20 mouse cellular contexts compared by ENCODE assay signal in genomic region chr16:6897734-6898133, GRCm38 (mm10).
A peak's percentile ranks its signal among the peaks of the same experiment; 100 is the strongest.
DNase-seq lines count a peak whose midpoint lies in the region; ATAC-seq and TF ChIP-seq lines count a peak whose summit lies in the region.
"Had no signal": no experiment of that assay in that cellular context is flagged by ENCODE, and none has a peak within 500 bp of the region (broad histone marks: within the 10 kb centered on the region; RNA-seq: fewer than 3 reads in every experiment).

No protein-coding gene starts in this region.

- no peaks in the 10 kb centered on the region for H3K4me1 ChIP-seq in kidney, embryonic 16.5 days (ENCODE audit: insufficient read depth, low read length)
- peaks cover 10% of the 10 kb centered on the region for H3K4me1 ChIP-seq in midbrain, embryonic 16.5 days (ENCODE audit: control insufficient read depth, insufficient read depth, low read length)
- H3K4me1 ChIP-seq: heart, embryonic 15.5 days; liver, embryonic 15.5 days; midbrain, embryonic 12.5 days; neural tube, embryonic 12.5 days had no signal

- H3K27ac ChIP-seq in kidney, embryonic 16.5 days (ENCODE audit: low read length) = peak overlapping the region; percentile 36; the same call in 1 of the 2 replicates
- peak overlapping the region; percentile 52 for H3K27ac ChIP-seq in midbrain, embryonic 16.5 days (ENCODE audit: low read length)
- H3K27ac ChIP-seq: heart, embryonic 15.5 days; liver, embryonic 15.5 days; midbrain, embryonic 12.5 days; neural tube, embryonic 12.5 days had no signal

- TF ChIP-seq CTCF in brain, embryonic 14.5 days (IDR thresholded peaks at IDR 0.05; ENCODE audit: borderline replicate concordance, extremely low read depth, insufficient read depth, insufficient read length) = no peak

- no peak overlapping the region for H3K9ac ChIP-seq in kidney, embryonic 16.5 days (replicated peaks; ENCODE audit: low read length)
- no peak overlapping the region for H3K9ac ChIP-seq in midbrain, embryonic 16.5 days (ENCODE audit: low read depth, low read length)
- H3K9ac ChIP-seq: heart, embryonic 15.5 days; liver, embryonic 15.5 days; midbrain, embryonic 12.5 days; neural tube, embryonic 12.5 days had no signal

- no peak overlapping the region for H3K4me3 ChIP-seq in kidney, embryonic 16.5 days (ENCODE audit: low read length)
- no peak overlapping the region for H3K4me3 ChIP-seq in midbrain, embryonic 16.5 days (ENCODE audit: low read depth, low read length)
- H3K4me3 ChIP-seq: heart, embryonic 15.5 days; liver, embryonic 15.5 days; midbrain, embryonic 12.5 days; neural tube, embryonic 12.5 days had no signal

- H3K9me3 ChIP-seq in kidney, embryonic 16.5 days (ENCODE audit: low read length) = no peaks in the 10 kb centered on the region
- no peaks in the 10 kb centered on the region for H3K9me3 ChIP-seq in midbrain, embryonic 16.5 days (replicated peaks; ENCODE audit: control insufficient read depth, low read length, poor library complexity, severe bottlenecking)
- H3K9me3 ChIP-seq: heart, embryonic 15.5 days; liver, embryonic 15.5 days; midbrain, embryonic 12.5 days; neural tube, embryonic 12.5 days had no signal

- H3K36me3 ChIP-seq in kidney, embryonic 16.5 days (ENCODE audit: insufficient read depth, low read length) = no peaks in the 10 kb centered on the region
- no peaks in the 10 kb centered on the region for H3K36me3 ChIP-seq in midbrain, embryonic 16.5 days (ENCODE audit: control insufficient read depth, insufficient read depth, low read length)
- H3K36me3 ChIP-seq: heart, embryonic 15.5 days; liver, embryonic 15.5 days; midbrain, embryonic 12.5 days; neural tube, embryonic 12.5 days had no signal

- DNase-seq in embryo, embryonic 10.5 days (ENCODE audit: low spot score) = peak; percentile 29
- no peak for DNase-seq in embryo, embryonic 9.5 days (ENCODE audit: extremely low spot score)
- no peak for DNase-seq in kidney, adult 11 months
- DNase-seq in brain, embryonic 14.5 days (ENCODE audit: low read depth) = peak; percentile 47
- no peak for DNase-seq in urinary bladder, postnatal 36 days (ENCODE audit: low spot score in 2 of 2)
- no peak for DNase-seq in heart, adult 18-20 months
- DNase-seq: adrenal gland, postnatal 25 days; cerebellum, adult 9-10 months; left cerebral cortex, postnatal 4 days; lung, postnatal 14 days; right cerebral cortex, adult 18-20 months; thymus, adult 2 months had no signal

- H3K27me3 ChIP-seq in kidney, embryonic 16.5 days (ENCODE audit: insufficient read depth, low read length) = no peaks in the 10 kb centered on the region
- no peaks in the 10 kb centered on the region for H3K27me3 ChIP-seq in midbrain, embryonic 16.5 days (ENCODE audit: control insufficient read depth, insufficient read depth, low read depth, low read length)
- H3K27me3 ChIP-seq: heart, embryonic 15.5 days; liver, embryonic 15.5 days; midbrain, embryonic 12.5 days; neural tube, embryonic 12.5 days had no signal

- H3K4me2 ChIP-seq in kidney, embryonic 16.5 days (replicated peaks; ENCODE audit: low read depth, low read length) = no peak overlapping the region
- H3K4me2 ChIP-seq in midbrain, embryonic 16.5 days (ENCODE audit: low read length) = no peak overlapping the region
- H3K4me2 ChIP-seq: heart, embryonic 15.5 days; liver, embryonic 15.5 days; midbrain, embryonic 12.5 days; neural tube, embryonic 12.5 days had no signal

- WGBS in kidney, embryonic 16.5 days = 36% methylated on average over 6 of the region's 6 CpGs
- 33% methylated on average over 6 of the region's 6 CpGs for WGBS in midbrain, embryonic 16.5 days

- TF ChIP-seq POLR2A in brain, embryonic 14.5 days (IDR thresholded peaks at IDR 0.05; ENCODE audit: borderline replicate concordance, extremely low read depth, insufficient read depth, insufficient read length, poor library complexity, severe bottlenecking) = no peak

- peak; percentile 80 for ATAC-seq in kidney, embryonic 16.5 days (ENCODE audit: low FRiP score, low TSS enrichment)
- no peak for ATAC-seq in midbrain, embryonic 16.5 days
- ATAC-seq: activated CD4-positive, CD25-positive, alpha-beta regulatory T cell, adult 4 months; inflammation-experienced regulatory T-cells, adult 6 months had no signal

Comparison
In these comparisons a context has a peak if more than half of its experiments do, and no peak if none do; other contexts are left out.
1. DNase-seq: peak in embryo, embryonic 10.5 days (single experiment) and brain, embryonic 14.5 days (single experiment); none in embryo, embryonic 9.5 days (single experiment), kidney, adult 11 months (single experiment), urinary bladder, postnatal 36 days (0 of 2) and heart, adult 18-20 months (0 of 2).